Mouse (Mus musculus): ENCODE measurements around the gene Fundc2. TPM values are rescaled to one million over a fixed set of nuclear protein-coding genes. Genes with fewer than 3 reads are reported as not detected.

Fundc2 gene
- 69.8 and 70.2 TPM in 2 replicates for polyA plus RNA-seq (2016; fragmentation: Nextera tagmentation; extraction: Ambion mirVana)

DNA sequence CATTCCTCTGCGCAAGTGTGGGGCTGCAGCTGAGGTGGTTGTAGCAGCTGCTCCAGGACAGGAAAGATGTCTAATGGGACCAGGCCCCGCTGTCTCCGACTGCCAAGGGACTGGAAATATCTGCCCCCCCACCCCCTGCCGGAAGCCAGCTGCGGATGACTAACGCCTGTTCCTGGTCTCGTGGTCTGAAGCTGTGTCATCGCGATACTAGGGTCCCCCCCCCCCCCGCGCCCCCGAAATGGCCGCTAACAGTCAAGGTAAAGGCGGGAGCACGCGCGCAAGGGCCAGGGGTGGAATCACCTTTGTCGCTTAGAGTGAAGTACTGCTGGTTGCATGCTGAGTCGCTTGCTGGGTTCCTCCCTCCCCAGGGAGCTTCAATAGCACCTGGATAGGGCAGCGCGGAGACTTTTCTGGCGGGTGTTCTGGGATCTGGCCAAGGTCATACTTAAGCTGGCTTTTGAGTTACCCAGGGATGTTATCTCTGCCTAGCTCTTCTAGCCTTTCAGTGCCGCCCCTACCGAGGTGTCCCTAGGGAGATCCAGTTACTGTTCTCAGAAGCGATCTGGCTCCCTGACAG lies at the start of gene Fundc2, which contains the start of gene F8:
Gene Fundc2, plus strand, starts transcription at position 205 of the 577 bp plus-strand sequence.
Gene F8, minus strand, starts transcription at position 421 of the 577 bp plus-strand sequence.
- 7% methylated on average over 25 of the region's 25 CpGs for WGBS
- H3K9me3 ChIP-seq (replicated peaks), result no peaks in the 10 kb centered on the region
- H3K4me2 ChIP-seq, result peak within 1 kb of the TSS; percentile 59
- H3K27me3 ChIP-seq (replicated peaks), result no peaks in the 10 kb centered on the region
- no peaks in the 10 kb centered on the region for H3K36me3 ChIP-seq
- H3K4me3 ChIP-seq, result peak within 1 kb of the TSS; percentile 61
- peak within 1 kb of the TSS; percentile 92 for H3K27ac ChIP-seq (ENCODE audit: poor library complexity, severe bottlenecking)
- ATAC-seq (ENCODE audit: insufficient number of reproducible peaks, low FRiP score), result peak; percentile 89
- peak within 1 kb of the TSS; percentile 71 for H3K9ac ChIP-seq
- no peaks in the 10 kb centered on the region for H3K4me1 ChIP-seq (replicated peaks)

GRCm38 (mm10) chrX:75370197-75370596 lies 12.0 kb upstream of the Fundc2 start:
- H3K9me3 ChIP-seq (replicated peaks), result no peaks in the 10 kb centered on the region
- H3K27me3 ChIP-seq (replicated peaks), result no peaks in the 10 kb centered on the region
- no peaks in the 10 kb centered on the region for H3K36me3 ChIP-seq
- no peaks in the 10 kb centered on the region for H3K4me1 ChIP-seq (replicated peaks)
- ATAC-seq (ENCODE audit: insufficient number of reproducible peaks, low FRiP score), result no peak
- H3K27ac ChIP-seq (ENCODE audit: poor library complexity, severe bottlenecking), result no peak overlapping the region
- H3K4me3 ChIP-seq, result no peak overlapping the region
- no peak overlapping the region for H3K9ac ChIP-seq
- H3K4me2 ChIP-seq, result no peak overlapping the region

- H3K27me3 ChIP-seq (replicated peaks), result no peaks in the 10 kb centered on the region
- H3K27ac ChIP-seq (ENCODE audit: poor library complexity, severe bottlenecking), result no peak overlapping the region
- no peaks in the 10 kb centered on the region for H3K36me3 ChIP-seq
- no peaks in the 10 kb centered on the region for H3K9me3 ChIP-seq (replicated peaks)
- WGBS, result 55% methylated on average over 2 of the region's 2 CpGs
- H3K4me3 ChIP-seq, result no peak overlapping the region
- no peak for ATAC-seq (ENCODE audit: insufficient number of reproducible peaks, low FRiP score)
- H3K4me1 ChIP-seq (replicated peaks), result no peaks in the 10 kb centered on the region
- no peak overlapping the region for H3K9ac ChIP-seq
- no peak overlapping the region for H3K4me2 ChIP-seq
Measured at GRCm38 (mm10) chrX:75372666-75373425, 9.4 kb upstream of the Fundc2 start.

GRCm38 (mm10) chrX:75376815-75377214 lies 5.4 kb upstream of the Fundc2 start:
- Histone ChIP-seq H3K4me2 (no peak overlapping the region), H3K9me3 (replicated peaks) (no peaks in the 10 kb centered on the region), H3K27ac (ENCODE audit: poor library complexity, severe bottlenecking) (no peak overlapping the region), H3K4me3 (no peak overlapping the region), H3K27me3 (replicated peaks) (no peaks in the 10 kb centered on the region), H3K9ac (no peak overlapping the region), H3K4me1 (replicated peaks) (no peaks in the 10 kb centered on the region), H3K36me3 (no peaks in the 10 kb centered on the region)
- no peak for ATAC-seq (ENCODE audit: insufficient number of reproducible peaks, low FRiP score)

DNA sequence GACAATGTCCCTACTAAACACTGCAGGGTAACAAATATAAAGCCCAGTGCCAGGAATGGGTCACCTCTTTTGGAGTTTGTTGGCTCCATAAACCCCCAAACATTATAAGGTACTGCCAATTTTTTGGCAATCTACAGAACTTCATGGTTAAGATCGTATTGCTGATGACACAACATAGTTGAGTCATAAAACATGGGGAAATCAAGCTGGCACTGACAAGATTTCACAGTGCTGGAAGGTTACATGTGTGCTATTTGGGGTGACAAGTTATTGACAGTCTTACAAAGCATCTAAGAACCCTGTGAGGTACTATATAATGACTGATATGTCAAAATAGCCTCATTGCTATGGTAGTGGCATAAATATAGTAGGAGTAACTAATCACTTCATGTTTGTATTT lies 1.0 kb upstream of the Fundc2 start:
- H3K4me1 ChIP-seq (replicated peaks), result no peaks in the 10 kb centered on the region
- no peaks in the 10 kb centered on the region for H3K36me3 ChIP-seq
- H3K9ac ChIP-seq, result no peak overlapping the region
- H3K27me3 ChIP-seq (replicated peaks), result no peaks in the 10 kb centered on the region
- no peak overlapping the region for H3K27ac ChIP-seq (ENCODE audit: poor library complexity, severe bottlenecking)
- no peaks in the 10 kb centered on the region for H3K9me3 ChIP-seq (replicated peaks)
- no peak for ATAC-seq (ENCODE audit: insufficient number of reproducible peaks, low FRiP score)
- no peak overlapping the region for H3K4me2 ChIP-seq
- H3K4me3 ChIP-seq, result no peak overlapping the region
- 63% methylated on average over 1 of the region's 1 CpGs for WGBS

GRCm38 (mm10) chrX:75381699-75382098 lies 500 bp upstream of the Fundc2 start:
- peak overlapping the region; percentile 61 for H3K4me3 ChIP-seq
- no peaks in the 10 kb centered on the region for H3K36me3 ChIP-seq
- no peaks in the 10 kb centered on the region for H3K9me3 ChIP-seq (replicated peaks)
- H3K9ac ChIP-seq, result no peak overlapping the region
- WGBS, result 68% methylated on average over 5 of the region's 5 CpGs
- no peaks in the 10 kb centered on the region for H3K4me1 ChIP-seq (replicated peaks)
- peak overlapping the region; percentile 92; the same call in 1 of the 2 replicates for H3K27ac ChIP-seq (ENCODE audit: poor library complexity, severe bottlenecking)
- ATAC-seq (ENCODE audit: insufficient number of reproducible peaks, low FRiP score), result no peak
- H3K4me2 ChIP-seq, result peak overlapping the region; percentile 59
- no peaks in the 10 kb centered on the region for H3K27me3 ChIP-seq (replicated peaks)

- no peaks in the 10 kb centered on the region for H3K27me3 ChIP-seq (replicated peaks)
- no peak overlapping the region for H3K4me2 ChIP-seq
- H3K36me3 ChIP-seq, result peaks cover 13% of the 10 kb centered on the region
- no peak for ATAC-seq (ENCODE audit: insufficient number of reproducible peaks, low FRiP score)
- H3K4me1 ChIP-seq (replicated peaks), result no peaks in the 10 kb centered on the region
- no peak overlapping the region for H3K27ac ChIP-seq (ENCODE audit: poor library complexity, severe bottlenecking)
- H3K4me3 ChIP-seq, result no peak overlapping the region
- no peak overlapping the region for H3K9ac ChIP-seq
- 89% methylated on average over 1 of the region's 1 CpGs for WGBS
- H3K9me3 ChIP-seq (replicated peaks), result no peaks in the 10 kb centered on the region
Measured at GRCm38 (mm10) chrX:75399471-75399870, 17.3 kb downstream of the Fundc2 start.

DNA sequence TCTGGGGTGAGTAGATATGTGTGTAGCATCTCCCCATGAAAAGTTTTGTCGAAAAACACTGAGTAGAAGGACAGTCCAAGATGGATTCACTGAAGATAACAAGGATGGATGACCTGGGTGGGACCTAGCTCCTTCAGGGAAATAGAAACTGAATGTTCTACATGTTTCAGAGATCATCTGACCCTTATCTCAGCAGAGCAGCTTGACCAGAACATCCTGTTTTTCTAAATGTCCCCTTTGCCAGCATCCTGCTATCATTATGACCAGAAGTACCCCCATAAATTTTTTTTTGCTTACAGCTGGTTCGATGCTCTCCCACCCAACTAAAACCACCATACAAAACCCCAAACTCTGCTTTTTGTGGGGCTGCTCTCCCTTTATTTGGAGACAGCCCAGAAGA lies 20.5 kb downstream of the Fundc2 start:
- peak; percentile 74 for ATAC-seq (ENCODE audit: insufficient number of reproducible peaks, low FRiP score)
- WGBS, result 50% methylated on average over 2 of the region's 2 CpGs
- no peak overlapping the region for H3K9ac ChIP-seq
- 0 out of 2 replicates have a peak, but pooled peaks cover 4% of the 10 kb centered on the region for H3K36me3 ChIP-seq
- no peak overlapping the region for H3K4me3 ChIP-seq
- H3K4me2 ChIP-seq, result no peak overlapping the region
- H3K27me3 ChIP-seq (replicated peaks), result no peaks in the 10 kb centered on the region
- no peaks in the 10 kb centered on the region for H3K9me3 ChIP-seq (replicated peaks)
- no peak overlapping the region for H3K27ac ChIP-seq (ENCODE audit: poor library complexity, severe bottlenecking)
- no peaks in the 10 kb centered on the region for H3K4me1 ChIP-seq (replicated peaks)

DNA sequence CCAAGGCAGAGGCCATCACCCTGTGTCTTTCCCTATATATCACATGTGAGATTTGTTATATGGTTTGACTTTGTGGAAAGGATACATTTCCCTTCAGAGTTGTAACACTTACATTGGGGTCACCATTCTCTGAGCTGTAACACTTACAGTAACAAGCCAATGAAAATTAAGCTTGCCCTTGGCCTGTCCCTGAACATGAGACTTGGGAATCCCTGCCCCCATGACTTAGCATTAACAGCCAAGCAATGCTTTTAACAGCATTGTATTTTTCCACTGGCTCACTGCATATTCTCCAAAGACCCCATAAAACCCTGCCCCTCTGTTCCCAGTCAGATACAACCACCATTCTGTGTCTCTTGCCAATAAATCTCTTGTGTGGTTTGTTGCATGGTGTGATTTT lies 21.2 kb downstream of the Fundc2 start:
- Histone ChIP-seq H3K9me3 (replicated peaks) (no peaks in the 10 kb centered on the region), H3K27me3 (replicated peaks) (no peaks in the 10 kb centered on the region), H3K27ac (ENCODE audit: poor library complexity, severe bottlenecking) (no peak overlapping the region), H3K4me2 (no peak overlapping the region), H3K9ac (no peak overlapping the region), H3K36me3 (0 out of 2 replicates have a peak, but pooled peaks cover 4% of the 10 kb centered on the region), H3K4me3 (no peak overlapping the region), H3K4me1 (replicated peaks) (no peaks in the 10 kb centered on the region)
- ATAC-seq (ENCODE audit: insufficient number of reproducible peaks, low FRiP score), result 0 out of 2 replicates have a peak, but pooled peaks have one; percentile 61

DNA sequence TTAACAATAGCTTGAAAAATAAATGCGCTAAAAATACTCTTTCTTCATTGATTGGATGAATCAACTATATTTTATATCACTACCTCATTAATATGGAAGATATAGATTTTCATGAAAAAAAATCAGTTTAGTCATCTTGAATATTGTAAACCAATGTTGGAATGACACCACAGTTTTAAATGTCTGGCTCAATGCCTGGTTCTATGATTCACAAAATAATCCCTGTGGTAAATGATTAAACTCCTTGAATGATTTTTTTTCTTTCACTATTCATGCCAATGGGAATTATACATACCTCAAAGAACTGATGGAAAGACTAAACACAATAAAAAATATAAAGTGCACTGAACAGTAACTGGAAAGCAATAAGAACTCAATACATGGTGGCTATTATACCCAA lies 27.5 kb downstream of the Fundc2 start:
- 88% methylated on average over 1 of the region's 1 CpGs for WGBS
- Histone ChIP-seq H3K27me3 (replicated peaks) (no peaks in the 10 kb centered on the region), H3K9ac (no peak overlapping the region), H3K27ac (ENCODE audit: poor library complexity, severe bottlenecking) (no peak overlapping the region), H3K4me3 (no peak overlapping the region), H3K4me2 (no peak overlapping the region), H3K9me3 (replicated peaks) (no peaks in the 10 kb centered on the region), H3K36me3 (no peaks in the 10 kb centered on the region), H3K4me1 (replicated peaks) (no peaks in the 10 kb centered on the region)
- ATAC-seq (ENCODE audit: insufficient number of reproducible peaks, low FRiP score), result no peak

- WGBS, result 12% methylated on average over 52 of the region's 52 CpGs
- peaks cover 4% of the 10 kb centered on the region; the same call in 1 of the 2 replicates for H3K36me3 ChIP-seq
- peak within 1 kb of the TSS; percentile 62 for H3K4me2 ChIP-seq
- H3K4me1 ChIP-seq (replicated peaks), result no peaks in the 10 kb centered on the region
- H3K9me3 ChIP-seq (replicated peaks), result no peaks in the 10 kb centered on the region
- H3K27me3 ChIP-seq (replicated peaks), result no peaks in the 10 kb centered on the region
- peak within 1 kb of the TSS; percentile 72 for H3K9ac ChIP-seq
- ATAC-seq (ENCODE audit: insufficient number of reproducible peaks, low FRiP score), result peak; percentile 100
- peak within 1 kb of the TSS; percentile 62 for H3K4me3 ChIP-seq
- H3K27ac ChIP-seq (ENCODE audit: poor library complexity, severe bottlenecking), result peak within 1 kb of the TSS; percentile 94
Measured at GRCm38 (mm10) chrX:75415936-75416785, 34.0 kb downstream of the Fundc2 start, which contains the start of the genes Cmc4, Mtcp1 and Brcc3. TSS of gene Cmc4 (minus strand) at chrX:75416584. TSS of gene Mtcp1 (minus strand) at chrX:75416588. TSS of gene Brcc3 (plus strand) at chrX:75416628.

Data from heart, embryonic 12.5 days (tissue).